Mouse (Mus musculus) G1E (cell line): ENCODE measurements around the gene Gipc3. TPM values are rescaled to one million over a fixed set of nuclear protein-coding genes. Genes with fewer than 3 reads are reported as not detected.

ENCODE experiments used
- ATAC-seq: 2 replicates; pipeline ENCODE4 v1.8.0; 2016; ENCODE audit warnings: mild to moderate bottlenecking; ENCODE audit not compliant: insufficient number of reproducible peaks, poor library complexity, low FRiP score, severe bottlenecking; ENCODE audit errors: extremely low read depth
- DNase-seq: peaks from one replicate; pipeline ENCODE4 v3.0.0; 2012; ENCODE audit warnings: low spot score
- H3K27me3 ChIP-seq: 2 replicates; pipeline ENCODE4 v1.6.1; 2012; ENCODE audit warnings: mild to moderate bottlenecking, low read length, inconsistent platforms; ENCODE audit not compliant: insufficient read depth
- H3K36me3 ChIP-seq: replicated peaks from 2 replicates; pipeline ENCODE3; 2012; ENCODE audit warnings: mild to moderate bottlenecking, inconsistent platforms
- H3K4me1 ChIP-seq: 2 replicates; pipeline ENCODE4 v1.6.1; 2012; ENCODE audit warnings: low read depth, low read length, inconsistent platforms, mixed read lengths; ENCODE audit not compliant: insufficient read depth
- H3K4me3 ChIP-seq: 2 replicates; pipeline ENCODE4 v1.5.1; 2012; ENCODE audit warnings: low read depth, mild to moderate bottlenecking, inconsistent platforms, low read length, moderate library complexity, mixed read lengths
- H3K9me3 ChIP-seq: replicated peaks from 2 replicates; pipeline ENCODE4 v1.6.1; 2012; ENCODE audit warnings: inconsistent platforms
- CTCF ChIP-seq: IDR thresholded peaks from 2 replicates; pipeline ENCODE4 v1.5.1; 2012; ENCODE audit warnings: low read depth, low read length, inconsistent platforms, mixed read lengths
- GATA1 ChIP-seq: IDR thresholded peaks from 2 replicates; pipeline ENCODE4 v1.6.1; 2012; ENCODE audit warnings: borderline replicate concordance, low read length, inconsistent platforms, mixed read lengths
- GATA2 ChIP-seq: IDR thresholded peaks from 2 replicates; pipeline ENCODE4 v1.6.1; 2012; ENCODE audit warnings: low read depth, low read length, inconsistent platforms, borderline replicate concordance
- POLR2AphosphoS5 ChIP-seq: IDR thresholded peaks from 2 replicates; pipeline ENCODE4 v1.6.1; 2012; ENCODE audit warnings: low read depth, low read length, inconsistent platforms; ENCODE audit not compliant: insufficient replicate concordance
- TAL1 ChIP-seq: conservative IDR thresholded peaks from 2 replicates; pipeline ENCODE4 v1.6.1; 2012; ENCODE audit warnings: low read depth, low read length, inconsistent platforms, mixed read lengths
- polyA plus RNA-seq: library from polyadenylated mRNA; stranded (reverse); fragments of >175 nt; gene quantifications from 2 replicates; pipeline ENCODE4 v1.2.3, GENCODE M21; 2012
- total RNA-seq, 2 experiments: library from RNA; stranded (forward) in 1 of 2; stranded (reverse) in 1 of 2; fragments of 200-1000 nt in 1 of 2; fragments of >200 nt in 1 of 2; fragmentation: Nextera tagmentation in 1 of 2; gene quantifications; 2 replicates each; pipeline ENCODE4 v1.2.3; 2014 to 2017

Gipc3 gene
- total and polyA plus RNA-seq, 3 experiments: 0.11 TPM; not detected in 2

DNA sequence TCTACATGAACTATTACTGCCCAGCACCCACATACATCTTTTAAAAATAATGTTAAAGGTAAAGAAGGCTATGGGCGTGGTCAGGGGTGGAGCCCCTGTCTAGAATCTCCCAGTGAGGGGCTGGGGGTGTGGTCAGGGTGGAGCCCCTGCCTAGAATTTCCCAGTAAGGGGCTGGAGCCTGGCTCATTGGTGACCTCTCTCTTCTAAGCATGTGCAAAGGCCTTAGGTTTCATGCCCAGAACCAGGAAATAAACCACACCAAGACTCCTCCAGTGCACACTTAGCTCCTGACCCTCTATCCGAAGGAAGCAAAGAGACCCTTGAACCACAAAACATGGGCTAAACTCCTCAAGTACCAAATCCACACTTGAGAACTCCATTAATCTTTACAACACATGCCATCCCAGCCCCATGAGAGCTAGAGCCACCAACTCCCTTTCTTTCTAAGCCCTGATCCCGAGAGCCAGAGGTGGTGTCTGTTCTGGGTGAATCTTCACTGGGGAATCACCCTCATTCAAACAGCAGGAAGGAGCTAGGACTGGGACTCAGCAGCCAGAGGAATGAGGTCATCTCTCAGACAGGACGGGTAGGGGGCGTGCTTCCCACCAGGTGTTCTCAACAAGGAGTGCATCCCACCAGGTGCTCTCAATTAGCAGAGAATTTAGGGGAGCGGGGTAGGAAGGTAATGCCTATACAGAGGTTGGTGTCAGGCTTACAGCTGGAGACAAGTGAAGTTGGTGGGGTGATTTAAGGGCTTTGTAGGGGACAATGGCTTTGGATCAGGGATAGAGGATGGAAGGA, 33.7 kb upstream of the Gipc3 start:
- Histone ChIP-seq H3K9me3 (no peaks in the 10 kb centered on the region), H3K4me1 (peaks cover 77% of the 10 kb centered on the region), H3K27me3 (no peaks in the 10 kb centered on the region), H3K4me3 (peak overlapping the region; percentile 85), H3K36me3 (peaks cover 57% of the 10 kb centered on the region)
- ATAC-seq: no peak
- TF ChIP-seq GATA2 (no peak), GATA1 (no peak), CTCF (no peak), TAL1 (no peak)
- no peak for DNase-seq

GRCm38 (mm10) chr10:81375322-81375721, 32.3 kb upstream of the Gipc3 start:
- Histone ChIP-seq H3K36me3 (peaks cover 71% of the 10 kb centered on the region), H3K4me3 (no peak overlapping the region), H3K4me1 (peaks cover 64% of the 10 kb centered on the region), H3K9me3 (no peaks in the 10 kb centered on the region), H3K27me3 (no peaks in the 10 kb centered on the region)
- TF ChIP-seq TAL1: no peak
- no peak for TF ChIP-seq GATA2
- no peak for TF ChIP-seq GATA1
- no peak for TF ChIP-seq POLR2AphosphoS5
- TF ChIP-seq CTCF: no peak
- ATAC-seq: no peak
- DNase-seq: no peak

- Histone ChIP-seq H3K36me3 (peaks cover 100% of the 10 kb centered on the region), H3K27me3 (no peaks in the 10 kb centered on the region), H3K4me1 (peaks cover 72% of the 10 kb centered on the region), H3K9me3 (no peaks in the 10 kb centered on the region), H3K4me3 (no peak overlapping the region)
- TF ChIP-seq CTCF: no peak
- TF ChIP-seq GATA2: no peak
- TF ChIP-seq POLR2AphosphoS5: peak; percentile 68; the same call in 1 of the 2 replicates
- no peak for TF ChIP-seq TAL1
- ATAC-seq (no peak), DNase-seq (no peak)
Measured at GRCm38 (mm10) chr10:81367207-81367495, 24.1 kb upstream of the Gipc3 start.

GRCm38 (mm10) chr10:81366477-81367206, 23.6 kb upstream of the Gipc3 start:
- TF ChIP-seq POLR2AphosphoS5 (peak; percentile 86; the same call in 1 of the 2 replicates), GATA1 (no peak)
- peaks cover 100% of the 10 kb centered on the region for H3K36me3 ChIP-seq
- DNase-seq (no peak), ATAC-seq (peak; percentile 3; the same call in 1 of the 2 replicates)
- H3K4me3 ChIP-seq: no peak overlapping the region
- no peaks in the 10 kb centered on the region for H3K27me3 ChIP-seq
- no peaks in the 10 kb centered on the region for H3K9me3 ChIP-seq
- peaks cover 72% of the 10 kb centered on the region for H3K4me1 ChIP-seq

DNA sequence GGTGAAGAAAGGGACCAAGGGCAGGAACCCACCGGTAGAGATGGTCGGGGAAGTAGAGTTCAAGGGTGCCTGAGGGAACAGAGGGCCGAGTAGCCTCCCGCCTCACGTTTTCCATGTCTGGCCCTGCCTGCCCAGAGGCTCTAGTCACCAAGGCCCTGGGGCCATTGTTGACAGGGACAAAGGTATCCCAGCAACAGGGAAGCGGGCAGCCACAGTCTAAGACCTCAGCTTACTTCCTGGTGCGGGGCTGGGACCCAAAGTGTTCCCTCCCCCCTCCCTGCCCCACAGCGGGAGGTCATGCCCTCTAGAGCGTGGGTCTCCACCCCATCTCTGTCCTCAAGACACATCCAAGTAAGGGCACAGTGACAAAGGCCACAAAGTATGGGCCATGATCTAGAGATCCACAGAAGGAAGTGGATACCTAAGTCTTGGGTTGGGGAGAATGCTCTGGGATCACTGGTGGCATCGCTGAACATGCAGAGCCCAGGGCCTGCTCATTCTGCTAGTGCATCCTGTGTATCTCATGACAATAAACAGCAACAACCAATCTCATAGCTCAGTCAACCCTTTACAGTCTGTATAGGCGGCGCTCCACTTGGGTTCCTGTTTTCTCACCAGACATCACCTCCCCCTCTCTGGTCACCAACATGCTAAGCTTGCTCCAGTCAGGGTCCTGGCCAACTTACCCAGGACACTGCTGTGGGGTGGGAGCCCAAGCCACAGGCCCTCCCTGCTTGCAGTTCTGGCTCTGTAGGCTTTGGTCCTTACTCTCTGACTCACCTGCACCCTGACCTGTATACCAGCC, 22.8 kb upstream of the Gipc3 start, which contains the start of gene 4930404N11Rik:
Gene 4930404N11Rik (minus strand): TSS at position 145 of the 805 bp plus-strand sequence.
- TF ChIP-seq CTCF (no peak), TAL1 (no peak), GATA2 (no peak), GATA1 (no peak), POLR2AphosphoS5 (no peak)
- Histone ChIP-seq H3K4me1 (peaks cover 80% of the 10 kb centered on the region), H3K9me3 (no peaks in the 10 kb centered on the region), H3K36me3 (peaks cover 100% of the 10 kb centered on the region), H3K27me3 (no peaks in the 10 kb centered on the region), H3K4me3 (peak within 1 kb of the TSS; percentile 24; the same call in 1 of the 2 replicates)
- no peak for DNase-seq
- ATAC-seq: peak; percentile 35

DNA sequence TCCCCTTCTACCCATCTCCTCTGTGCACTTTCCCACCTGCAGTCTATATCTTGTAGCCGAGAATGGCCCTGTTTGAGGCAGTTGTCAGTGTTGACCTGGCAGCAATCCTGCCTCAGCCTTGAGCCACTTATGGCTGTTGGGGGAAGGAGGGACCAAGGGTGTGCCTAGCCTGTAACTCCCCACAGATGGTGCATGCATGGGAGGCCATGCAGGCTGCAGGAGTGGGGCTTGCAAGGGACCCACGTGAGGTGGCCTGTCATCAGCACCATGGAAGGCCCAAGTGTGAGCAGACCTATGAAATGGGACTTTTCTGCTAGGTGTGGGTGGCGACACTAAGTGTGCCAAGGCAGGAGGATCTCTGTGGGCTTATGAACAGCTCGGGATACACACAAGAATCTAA, 22.0 kb upstream of the Gipc3 start:
- Histone ChIP-seq H3K27me3 (no peaks in the 10 kb centered on the region), H3K4me1 (peaks cover 88% of the 10 kb centered on the region), H3K36me3 (peaks cover 100% of the 10 kb centered on the region), H3K9me3 (no peaks in the 10 kb centered on the region), H3K4me3 (no peak overlapping the region)
- TF ChIP-seq GATA1 (no peak), GATA2 (no peak), TAL1 (no peak), CTCF (no peak), POLR2AphosphoS5 (peak; percentile 38; the same call in 1 of the 2 replicates)
- DNase-seq (no peak), ATAC-seq (no peak)
